Mouse (Mus musculus) embryonic facial prominence, embryonic 14.5 days (tissue): ENCODE results near the gene Rbpms2. TPM values are rescaled to one million over a fixed set of nuclear protein-coding genes. Genes with fewer than 3 reads are reported as not detected.

Experiments
- ATAC-seq: fragments of 200-750 bp; cut with Nextera tagmentation; 2 replicates; pipeline ENCODE4 v1.8.0; 2017; ENCODE audit warnings: low read depth, moderate number of reproducible peaks, moderate TSS enrichment
- DNase-seq: peaks from one replicate; pipeline ENCODE4 v3.0.0-alpha.2; 2015; ENCODE audit warnings: low spot score
- H3K27ac ChIP-seq: fragments of 300-500 bp; sonication (generic); replicated peaks from 2 replicates; pipeline ENCODE4 v1.5.1; 2014; ENCODE audit warnings: low read depth, mild to moderate bottlenecking, low read length, moderate library complexity
- H3K27me3 ChIP-seq: fragments of 300-500 bp; sonication (generic); replicated peaks from 2 replicates; pipeline ENCODE4 v1.6.1; 2014; ENCODE audit warnings: low read length; ENCODE audit not compliant: control insufficient read depth, insufficient read depth
- H3K36me3 ChIP-seq: fragments of 300-500 bp; sonication (generic); 2 replicates; pipeline ENCODE4 v1.6.1; 2014; ENCODE audit warnings: low read length, mixed read lengths; ENCODE audit not compliant: control insufficient read depth, insufficient read depth
- H3K4me1 ChIP-seq: fragments of 300-500 bp; sonication (generic); 2 replicates; pipeline ENCODE4 v1.6.1; 2014; ENCODE audit warnings: antibody characterized with exemption, low read length; ENCODE audit not compliant: control insufficient read depth, insufficient read depth
- H3K4me2 ChIP-seq: fragments of 300-500 bp; sonication (generic); 2 replicates; pipeline ENCODE4 v1.6.1; 2014; ENCODE audit warnings: low read depth, mild to moderate bottlenecking, low read length, moderate library complexity, mixed read lengths
- H3K4me3 ChIP-seq: fragments of 300-500 bp; sonication (generic); 2 replicates; pipeline ENCODE4 v1.5.1; 2014; ENCODE audit warnings: low read depth, mild to moderate bottlenecking, low read length
- H3K9ac ChIP-seq: fragments of 300-500 bp; sonication (generic); 2 replicates; pipeline ENCODE4 v1.6.1; 2014; ENCODE audit warnings: low read depth, mild to moderate bottlenecking, low read length, moderate library complexity, mixed read lengths
- H3K9me3 ChIP-seq: fragments of 300-500 bp; sonication (generic); 2 replicates; pipeline ENCODE4 v1.6.1; 2016; ENCODE audit warnings: low read length; ENCODE audit not compliant: control insufficient read depth
- WGBS: fragments of 180-500 bp; shearing (Covaris S2); extraction: QIAGEN DNeasy Blood & Tissue Kit; methylation state at CpG from one replicate; pipeline ENCODE4 v1.1.7; 2014; 5-methylcytosine and 5-hydroxymethylcytosine counted together
- polyA plus RNA-seq: library from polyadenylated mRNA; unstranded; fragments of >200 nt; fragmentation: Nextera tagmentation; extraction: Ambion mirVana; gene quantifications from 2 replicates; pipeline ENCODE4 v1.2.1, GENCODE M21; 2014

The Rbpms2 gene
- polyA plus RNA-seq, 1 experiment from 2014 or later: 13.6 TPM

- Histone ChIP-seq H3K4me2 (no peak overlapping the region), H3K4me1 (no peaks in the 10 kb centered on the region), H3K4me3 (no peak overlapping the region), H3K36me3 (peaks cover 91% of the 10 kb centered on the region), H3K27ac (no peak overlapping the region), H3K9ac (no peak overlapping the region), H3K27me3 (no peaks in the 10 kb centered on the region), H3K9me3 (no peaks in the 10 kb centered on the region)
- ATAC-seq: no peak
- DNase-seq: no peak
- 86% methylated on average over 6 of the region's 6 CpGs for WGBS
These were observed 71.1 kb downstream of the Rbpms2 start for GRCm38 (mm10) chr9:65700504-65700903.

- H3K9ac ChIP-seq: no peak overlapping the region
- no peaks in the 10 kb centered on the region for H3K9me3 ChIP-seq
- WGBS: 94% methylated on average over 9 of the region's 9 CpGs
- DNase-seq (no peak), ATAC-seq (no peak)
- no peak overlapping the region for H3K27ac ChIP-seq
- H3K4me3 ChIP-seq: no peak overlapping the region
- no peak overlapping the region for H3K4me2 ChIP-seq
- H3K27me3 ChIP-seq: no peaks in the 10 kb centered on the region
- peaks cover 75% of the 10 kb centered on the region for H3K36me3 ChIP-seq
- H3K4me1 ChIP-seq: no peaks in the 10 kb centered on the region
These were observed 72.8 kb downstream of the Rbpms2 start for GRCm38 (mm10) chr9:65702286-65702685.

GRCm38 (mm10) chr9:65703241-65703640 lies 73.8 kb downstream of the Rbpms2 start:
- 90% methylated on average over 7 of the region's 7 CpGs for WGBS
- Histone ChIP-seq H3K27me3 (no peaks in the 10 kb centered on the region), H3K4me1 (no peaks in the 10 kb centered on the region), H3K9ac (no peak overlapping the region), H3K27ac (no peak overlapping the region), H3K36me3 (peaks cover 66% of the 10 kb centered on the region), H3K4me2 (no peak overlapping the region), H3K4me3 (no peak overlapping the region), H3K9me3 (no peaks in the 10 kb centered on the region)
- ATAC-seq (no peak), DNase-seq (no peak)

- H3K9ac ChIP-seq: no peak overlapping the region
- ATAC-seq (no peak), DNase-seq (no peak)
- peaks cover 57% of the 10 kb centered on the region for H3K36me3 ChIP-seq
- no peak overlapping the region for H3K4me3 ChIP-seq
- H3K27ac ChIP-seq: no peak overlapping the region
- no peaks in the 10 kb centered on the region for H3K27me3 ChIP-seq
- H3K4me2 ChIP-seq: no peak overlapping the region
- no peaks in the 10 kb centered on the region for H3K9me3 ChIP-seq
- 88% methylated on average over 24 of the region's 24 CpGs for WGBS
- no peaks in the 10 kb centered on the region for H3K4me1 ChIP-seq
These were observed 74.6 kb downstream of the Rbpms2 start for GRCm38 (mm10) chr9:65703926-65704595.

Other genes with a start within 250 kb of the Rbpms2 start
- 1.8 and 2.1 TPM in 2 replicates for gene Kbtbd13, start 238.0 kb upstream of the Rbpms2 start, polyA plus RNA-seq
- gene Rasl12, start 231.1 kb upstream of the Rbpms2 start, polyA plus RNA-seq: 9.6 and 10.9 TPM in 2 replicates
- gene Slc51b, start 206.7 kb upstream of the Rbpms2 start, polyA plus RNA-seq: not detected in 2 replicates
- gene Mtfmt, start 193.9 kb upstream of the Rbpms2 start, polyA plus RNA-seq: 14.6 and 17.9 TPM in 2 replicates
- gene Spg21, start 168.7 kb upstream of the Rbpms2 start, polyA plus RNA-seq: 176 and 185 TPM in 2 replicates
- not detected in 2 replicates for gene Ankdd1a, start 109.5 kb upstream of the Rbpms2 start, polyA plus RNA-seq
- 12.9 and 14.3 TPM in 2 replicates for gene Plekho2, start 49.6 kb upstream of the Rbpms2 start, polyA plus RNA-seq
- 5.9 and 7.2 TPM in 2 replicates for gene Pif1, start 42.5 kb upstream of the Rbpms2 start, polyA plus RNA-seq
- 203 and 214 TPM in 2 replicates for gene Oaz2, start 38.4 kb downstream of the Rbpms2 start, polyA plus RNA-seq
- 5.9 and 6.4 TPM in 2 replicates for gene Zfp609, start 197.9 kb downstream of the Rbpms2 start, polyA plus RNA-seq